Mouse (Mus musculus): Measurements from ENCODE around the gene Snx1. TPM values are rescaled to one million over a fixed set of nuclear protein-coding genes. Genes with fewer than 3 reads are reported as not detected.

The Snx1 gene
- polyA plus RNA-seq (2012; ENCODE audit: low replicate concordance): 162 and 365 TPM in 2 replicates

DNA sequence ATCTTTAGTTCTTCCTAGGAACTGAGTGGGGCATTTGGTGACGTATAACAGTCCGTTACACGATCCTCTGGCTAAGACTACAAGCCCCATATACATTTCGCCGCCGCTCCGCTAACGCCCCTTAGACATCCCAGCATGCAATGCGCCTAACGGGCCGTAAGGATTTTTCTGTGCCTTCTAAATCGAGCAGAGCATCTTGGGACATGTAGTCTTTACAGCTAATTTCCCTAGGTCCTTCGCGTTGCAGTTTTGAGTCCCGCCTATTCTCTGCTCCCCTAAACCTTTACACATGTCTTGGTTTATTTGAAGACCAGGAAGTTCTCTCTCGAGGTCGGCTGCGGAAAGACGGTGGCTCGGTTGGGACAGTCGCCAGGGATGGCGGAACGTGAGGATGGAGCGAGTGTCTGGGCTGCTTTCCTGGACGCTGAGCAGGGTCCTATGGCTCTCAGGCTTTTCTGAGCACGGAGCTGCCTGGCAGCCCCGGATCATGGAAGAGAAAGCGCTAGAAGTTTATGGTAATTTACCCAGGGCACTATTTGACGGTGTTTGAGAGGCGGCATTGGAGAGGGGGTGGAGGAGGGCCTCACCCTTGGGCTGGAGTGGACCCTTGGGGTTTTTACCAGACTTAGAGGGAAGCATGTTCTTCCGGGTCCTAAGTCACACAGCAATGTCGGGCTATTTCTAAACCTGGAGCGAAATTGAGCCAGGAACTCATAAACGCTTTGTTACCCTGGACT is at the start of gene Snx1, which contains the start of gene Ciao2a:
TSS of gene Snx1 (minus strand) at position 132 of the 737 bp plus-strand sequence.
TSS of gene Ciao2a (plus strand) at position 156 of the 737 bp plus-strand sequence.

GRCm38 (mm10) chr9:66157958-66158830 is 31.8 kb upstream of the Snx1 start, which contains the start of gene Dapk2:
Gene Dapk2, plus strand, starts transcription at chr9:66158223.

DNA sequence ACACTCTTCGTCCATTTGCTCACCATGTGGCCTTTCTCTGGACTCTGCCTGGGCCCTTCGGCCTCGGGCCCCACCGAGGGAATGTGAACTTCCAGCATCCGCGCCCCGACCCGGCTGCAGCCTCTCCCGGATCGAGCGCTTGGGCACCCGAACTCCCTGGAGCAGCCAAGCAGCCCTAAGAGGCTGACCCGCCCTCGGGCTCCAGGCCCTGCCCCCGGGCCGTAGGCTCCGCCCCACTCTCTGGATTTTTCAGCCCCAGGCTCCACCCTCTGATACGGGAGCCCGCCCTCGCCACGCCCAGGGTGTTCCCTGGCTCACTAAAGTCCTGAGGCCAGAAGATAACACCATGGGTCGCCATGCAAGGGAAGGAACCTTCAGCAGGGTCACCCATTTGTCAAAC is 56.8 kb downstream of the Snx1 start, which contains the start of gene Snx22:
TSS of gene Snx22 (minus strand) at position 137 of the 400 bp plus-strand sequence.

GRCm38 (mm10) chr9:66059583-66060307 is 66.6 kb downstream of the Snx1 start, which contains the start of gene Ppib:
Gene Ppib, plus strand, starts transcription at chr9:66060222.

Other genes with a start within 250 kb of the Snx1 start
- 0.84 and 1.4 TPM in 2 replicates for gene Pclaf, start 236.3 kb downstream of the Snx1 start, polyA plus RNA-seq (2012; ENCODE audit: low replicate concordance)
- 3.0 and 3.7 TPM in 2 replicates for gene Trip4, start 217.8 kb downstream of the Snx1 start, polyA plus RNA-seq (2012; ENCODE audit: low replicate concordance)
- 16.4 and 31.7 TPM in 2 replicates for gene Csnk1g1, start 217.7 kb downstream of the Snx1 start, polyA plus RNA-seq (2012; ENCODE audit: low replicate concordance)
- 32.6 and 166 TPM in 2 replicates for gene Ppib, start 66.4 kb downstream of the Snx1 start, polyA plus RNA-seq (2012; ENCODE audit: low replicate concordance)
- 2.4 and 13.5 TPM in 2 replicates for gene Snx22, start 56.9 kb downstream of the Snx1 start, polyA plus RNA-seq (2012; ENCODE audit: low replicate concordance)
- gene Ciao2a, start within 50 bp of the Snx1 start, polyA plus RNA-seq (2012; ENCODE audit: low replicate concordance): 4.9 and 14.4 TPM in 2 replicates
- gene Dapk2, start 31.6 kb upstream of the Snx1 start, polyA plus RNA-seq (2012; ENCODE audit: low replicate concordance): 5.3 and 5.6 TPM in 2 replicates
- gene Herc1, start 223.9 kb upstream of the Snx1 start, polyA plus RNA-seq (2012; ENCODE audit: low replicate concordance): 8.8 and 11.9 TPM in 2 replicates